Mouse (Mus musculus): ENCODE results near the gene Ghdc. TPM values are rescaled to one million over a fixed set of nuclear protein-coding genes. Genes with fewer than 3 reads are reported as not detected.

Gene Ghdc
- 6.6 and 9.5 TPM in 2 replicates for polyA plus RNA-seq (2012; ENCODE audit: low replicate concordance)

DNA sequence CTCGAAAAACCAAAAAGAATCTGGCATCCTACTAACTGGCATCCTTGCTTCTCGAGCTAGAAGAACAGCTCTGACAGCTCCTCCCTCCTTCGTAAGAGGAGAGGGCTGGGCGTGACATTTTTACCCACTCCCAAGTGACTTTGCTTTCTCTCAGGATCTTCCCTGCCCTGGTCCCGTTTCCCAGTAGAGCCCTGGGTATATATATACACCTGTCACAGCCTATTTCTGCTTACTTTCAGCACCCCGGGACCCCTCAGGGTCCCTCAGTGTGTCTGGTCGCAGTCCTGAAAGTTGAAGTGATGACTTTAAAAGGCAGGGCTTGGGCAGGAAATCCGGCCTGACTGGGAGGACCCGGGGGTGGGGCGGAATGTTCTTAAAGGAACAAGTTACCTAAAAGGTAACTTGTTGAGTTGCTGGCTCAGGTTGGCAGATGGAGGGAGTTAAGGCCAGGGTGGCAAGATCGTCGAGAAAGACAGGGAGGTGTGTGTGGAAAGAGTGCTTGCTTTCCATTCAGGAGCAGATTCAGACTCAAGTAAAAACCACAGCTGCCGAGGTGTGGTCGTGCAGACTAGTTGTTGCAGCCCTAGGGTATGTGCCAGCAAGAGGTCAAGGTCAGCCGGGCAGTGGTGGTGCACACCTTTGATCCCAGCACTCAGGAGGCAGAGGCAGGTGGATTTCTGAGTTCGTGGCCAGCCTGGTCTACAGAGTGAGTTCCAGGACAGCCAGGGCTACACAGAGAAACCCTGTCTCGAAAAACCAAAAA lies at the start of gene Ghdc:
Ghdc (minus strand) TSS at position 312 of the 763 bp plus-strand sequence.

DNA sequence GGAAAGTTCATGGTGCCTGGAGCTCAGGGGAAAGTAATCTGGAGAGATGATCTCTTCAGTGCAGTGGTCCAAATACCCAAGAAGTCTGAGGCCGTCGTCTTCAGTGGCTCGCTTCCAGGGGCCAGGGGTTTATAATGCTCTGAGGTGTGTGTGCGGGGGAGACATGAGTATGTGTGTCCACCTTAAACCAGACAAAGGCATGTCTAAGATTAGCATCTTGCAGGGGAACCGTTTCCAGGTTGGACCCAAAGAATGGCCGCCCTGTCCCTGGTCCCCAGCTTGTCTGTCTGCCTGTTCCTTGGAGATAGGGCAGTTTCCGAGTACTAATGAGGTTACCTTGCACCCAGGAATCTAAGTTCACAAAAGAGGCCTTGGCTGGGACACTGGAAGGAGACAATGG lies 7.9 kb downstream of the Ghdc start, which contains the start of gene Hcrt:
Hcrt (minus strand) TSS at position 101 of the 400 bp plus-strand sequence.

DNA sequence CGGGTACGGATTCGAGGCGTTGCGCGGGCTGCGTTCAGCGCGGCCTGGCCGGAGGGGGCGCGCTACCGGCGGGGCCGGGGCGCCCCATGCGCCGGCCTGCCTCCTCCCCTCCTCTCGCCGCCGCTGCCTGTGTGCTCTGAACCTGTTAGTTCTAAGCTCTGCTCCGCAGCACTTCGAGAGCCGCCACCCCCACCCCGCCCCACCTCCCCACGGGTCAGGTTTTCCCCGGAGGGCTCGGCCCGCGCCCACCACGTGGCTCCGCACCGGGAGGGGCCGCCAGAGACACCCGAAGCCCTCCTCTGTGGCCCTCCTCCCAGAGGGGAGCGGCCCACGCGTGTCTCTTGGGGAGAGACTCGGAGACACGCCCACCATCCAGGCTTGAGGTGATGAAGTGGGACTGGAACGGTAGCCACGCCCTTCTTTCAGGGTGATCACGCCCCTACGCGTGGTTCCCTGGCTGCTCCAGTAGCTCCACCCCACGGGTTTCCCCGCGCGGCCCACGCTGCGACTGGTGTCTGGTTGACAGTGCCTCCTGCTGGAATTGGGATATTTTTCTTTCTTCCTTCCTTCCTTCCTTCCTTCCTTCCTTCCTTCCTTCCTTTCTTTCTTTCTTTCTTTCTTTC lies 11.0 kb downstream of the Ghdc start, which contains the start of gene Kcnh4:
Kcnh4 (minus strand) TSS at position 332 of the 623 bp plus-strand sequence.

DNA sequence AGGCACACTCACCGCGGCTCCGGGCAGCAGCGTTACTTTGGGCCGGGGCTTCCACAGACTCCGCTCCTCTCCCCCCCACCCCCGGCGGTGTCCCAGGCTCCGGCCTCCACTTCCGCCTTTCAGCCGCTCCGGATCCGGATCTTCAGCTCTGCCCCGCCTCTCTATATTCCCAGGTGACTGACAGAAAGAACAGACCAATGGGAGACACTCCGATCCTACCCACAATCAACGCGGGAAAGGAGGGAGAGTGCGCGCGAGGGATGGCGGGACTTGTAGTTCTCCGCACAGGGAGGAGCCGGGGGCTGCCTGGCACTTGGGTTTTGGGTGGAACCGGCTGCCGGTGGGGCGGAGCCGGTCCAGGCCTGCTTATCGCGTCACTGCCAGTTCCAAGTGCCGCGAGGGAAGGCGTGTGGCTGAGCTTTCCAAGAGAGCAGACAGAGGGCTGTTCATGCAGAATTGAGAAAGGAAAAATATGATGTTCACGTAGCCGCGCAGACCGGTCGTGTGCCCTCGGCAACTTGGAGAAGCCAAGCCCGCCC lies 32.6 kb downstream of the Ghdc start, which contains the start of gene Rab5c:
Rab5c (minus strand) TSS at position 150 of the 539 bp plus-strand sequence.

Other genes starting within 250 kb of the Ghdc start
- 4.5 and 57.8 TPM in 2 replicates for gene Acly, start 243.0 kb downstream of the Ghdc start, polyA plus RNA-seq (2012; ENCODE audit: low replicate concordance)
- not detected in 2 replicates for gene Ttc25, start 225.3 kb downstream of the Ghdc start, polyA plus RNA-seq (2012; ENCODE audit: low replicate concordance)
- gene Cnp, start 196.1 kb downstream of the Ghdc start, polyA plus RNA-seq (2012; ENCODE audit: low replicate concordance) = 26.2 and 47.0 TPM in 2 replicates
- gene Nkiras2, start 151.7 kb downstream of the Ghdc start, polyA plus RNA-seq (2012; ENCODE audit: low replicate concordance) = 15.7 and 34.6 TPM in 2 replicates
- gene Dnajc7, start 150.8 kb downstream of the Ghdc start, polyA plus RNA-seq (2012; ENCODE audit: low replicate concordance) = 21.8 and 31.1 TPM in 2 replicates
- not detected in 2 replicates for gene Zfp385c, start 78.5 kb downstream of the Ghdc start, polyA plus RNA-seq (2012; ENCODE audit: low replicate concordance)
- 28.8 and 34.9 TPM in 2 replicates for gene Dhx58, start 66.7 kb downstream of the Ghdc start, polyA plus RNA-seq (2012; ENCODE audit: low replicate concordance)
- 93.8 and 113 TPM in 2 replicates for gene Kat2a, start 58.5 kb downstream of the Ghdc start, polyA plus RNA-seq (2012; ENCODE audit: low replicate concordance)
- 0.71 TPM in 1 of 2 replicates, not detected in the other for gene Hspb9, start 57.1 kb downstream of the Ghdc start, polyA plus RNA-seq (2012; ENCODE audit: low replicate concordance)
- 394 and 541 TPM in 2 replicates for gene Rab5c, start 32.7 kb downstream of the Ghdc start, polyA plus RNA-seq (2012; ENCODE audit: low replicate concordance)
- gene Kcnh4, start 11.0 kb downstream of the Ghdc start, polyA plus RNA-seq (2012; ENCODE audit: low replicate concordance) = 0.09 and 0.55 TPM in 2 replicates
- not detected in 2 replicates for gene Hcrt, start 8.0 kb downstream of the Ghdc start, polyA plus RNA-seq (2012; ENCODE audit: low replicate concordance)
- 27.4 and 38.6 TPM in 2 replicates for gene Stat5b, start 79.8 kb upstream of the Ghdc start, polyA plus RNA-seq (2012; ENCODE audit: low replicate concordance)
- gene Stat5a, start 88.4 kb upstream of the Ghdc start, polyA plus RNA-seq (2012; ENCODE audit: low replicate concordance) = 25.8 and 32.3 TPM in 2 replicates
- gene Stat3, start 168.6 kb upstream of the Ghdc start, polyA plus RNA-seq (2012; ENCODE audit: low replicate concordance) = 22.0 and 45.8 TPM in 2 replicates
- 7.5 and 8.9 TPM in 2 replicates for gene Cavin1, start 199.9 kb upstream of the Ghdc start, polyA plus RNA-seq (2012; ENCODE audit: low replicate concordance)
- 80.6 and 100 TPM in 2 replicates for gene Atp6v0a1, start 238.5 kb upstream of the Ghdc start, polyA plus RNA-seq (2012; ENCODE audit: low replicate concordance)